Mouse (Mus musculus) liver, embryonic 14.5 days (tissue): Measurements from ENCODE around the gene Arl5c. TPM values are rescaled to one million over a fixed set of nuclear protein-coding genes. Genes with fewer than 3 reads are reported as not detected.

ENCODE experiments used
- ATAC-seq: fragments of 200-750 bp; cut with Nextera tagmentation; 2 replicates; pipeline ENCODE4 v1.8.0; 2017; ENCODE audit warnings: moderate number of reproducible peaks, mild to moderate bottlenecking, moderate library complexity; ENCODE audit not compliant: insufficient read depth
- DNase-seq, 3 experiments: peaks; one replicate each; pipeline ENCODE4 v3.0.0-alpha.2; 2012 to 2013; ENCODE audit warnings: low read depth in 3 of 3, low spot score in 3 of 3
- H3K27ac ChIP-seq: fragments of 300-500 bp; sonication (generic); 2 replicates; pipeline ENCODE4 v1.5.1; 2014; ENCODE audit warnings: moderate library complexity, mild to moderate bottlenecking, control low read depth, inconsistent platforms
- H3K27me3 ChIP-seq: fragments of 300-500 bp; sonication (generic); 2 replicates; pipeline ENCODE4 v1.6.1; 2014; ENCODE audit warnings: mild to moderate bottlenecking, low read length, moderate library complexity; ENCODE audit not compliant: control insufficient read depth, insufficient read depth
- H3K36me3 ChIP-seq: fragments of 300-500 bp; sonication (generic); replicated peaks from 2 replicates; pipeline ENCODE4 v1.6.1; 2014; ENCODE audit warnings: low read depth; ENCODE audit not compliant: control insufficient read depth, insufficient read depth
- H3K4me1 ChIP-seq, 2 experiments: fragments of 200-500 bp in 1 of 2; fragments of 300-500 bp in 1 of 2; sonication (generic) in 1 of 2; replicated peaks; 2 replicates each; pipeline ENCODE4 v1.6.1; 2012 to 2014; ENCODE audit warnings: antibody characterized with exemption in 1 of 2, inconsistent platforms in 1 of 2, low read length in 1 of 2; ENCODE audit not compliant: control insufficient read depth in 2 of 2, insufficient read depth in 2 of 2
- H3K4me2 ChIP-seq: fragments of 300-500 bp; sonication (generic); 2 replicates; pipeline ENCODE4 v1.6.1; 2014; ENCODE audit warnings: low read depth, mild to moderate bottlenecking, control low read depth, moderate library complexity
- H3K4me3 ChIP-seq, 2 experiments: fragments of 200-500 bp in 1 of 2; fragments of 300-500 bp in 1 of 2; sonication (generic) in 1 of 2; 2 replicates each; pipeline ENCODE4 v1.5.1; 2012 to 2014; ENCODE audit warnings: low read depth in 2 of 2, low read length in 2 of 2, mild to moderate bottlenecking in 2 of 2, control low read depth in 1 of 2, inconsistent platforms in 1 of 2, moderate library complexity in 1 of 2; ENCODE audit not compliant: insufficient read depth in 1 of 2
- H3K9ac ChIP-seq: fragments of 300-500 bp; sonication (generic); replicated peaks from 2 replicates; pipeline ENCODE4 v1.6.1; 2014; ENCODE audit warnings: mild to moderate bottlenecking, control low read depth, moderate library complexity
- H3K9me3 ChIP-seq: fragments of 300-500 bp; sonication (generic); 2 replicates; pipeline ENCODE4 v1.6.1; 2016; ENCODE audit warnings: low read length, mixed read lengths; ENCODE audit not compliant: control insufficient read depth
- CTCF ChIP-seq: IDR thresholded peaks from 2 replicates; pipeline ENCODE4 v1.5.1; 2016; ENCODE audit warnings: antibody characterized with exemption, low read depth, control low read depth
- EP300 ChIP-seq: IDR thresholded peaks from 2 replicates; pipeline ENCODE4 v1.6.1; 2016; ENCODE audit warnings: antibody characterized with exemption, low read depth
- WGBS: fragments of 180-500 bp; shearing (Covaris S2); extraction: QIAGEN DNeasy Blood & Tissue Kit; methylation state at CpG from one replicate; pipeline ENCODE4 v1.1.7; 2014; ENCODE audit not compliant: insufficient replicate concordance; 5-methylcytosine and 5-hydroxymethylcytosine counted together
- polyA plus RNA-seq, 2 experiments: library from polyadenylated mRNA; depleted of rRNA in 1 of 2; stranded (reverse) in 1 of 2; unstranded in 1 of 2; fragments of >200 nt; fragmentation: Nextera tagmentation in 1 of 2; extraction: Ambion mirVana in 1 of 2; gene quantifications; 2 replicates each; pipeline versions ENCODE4 v1.2.1 to v1.2.3; 2012 to 2014

Arl5c gene
- polyA plus RNA-seq, 2 experiments = 2.2 to 6.4 TPM

- no peaks in the 10 kb centered on the region for H3K9me3 ChIP-seq
- no peak for ATAC-seq
- no peaks in the 10 kb centered on the region for H3K4me1 ChIP-seq
- H3K4me3 ChIP-seq = no peak overlapping the region
- no peak for TF ChIP-seq CTCF
- TF ChIP-seq EP300 = no peak
- H3K36me3 ChIP-seq = no peaks in the 10 kb centered on the region
- H3K4me2 ChIP-seq = no peak overlapping the region
- no peak for DNase-seq
- no peaks in the 10 kb centered on the region; the same call in 1 of the 2 replicates for H3K27me3 ChIP-seq
- no peak overlapping the region for H3K9ac ChIP-seq
- no peak overlapping the region for H3K27ac ChIP-seq
- 55% methylated on average over 5 of the region's 5 CpGs for WGBS
Measured at GRCm38 (mm10) chr11:97977797-97978196, 18.2 kb downstream of the Arl5c start.

GRCm38 (mm10) chr11:97974746-97975145 is 21.2 kb downstream of the Arl5c start:
- ATAC-seq = no peak
- Histone ChIP-seq H3K36me3 (no peaks in the 10 kb centered on the region), H3K4me2 (no peak overlapping the region), H3K9ac (no peak overlapping the region), H3K27me3 (no peaks in the 10 kb centered on the region), H3K9me3 (no peaks in the 10 kb centered on the region), H3K4me3 (no peak overlapping the region), H3K27ac (no peak overlapping the region), H3K4me1 (no peaks in the 10 kb centered on the region)
- DNase-seq = no peak
- TF ChIP-seq CTCF = no peak
- no peak for TF ChIP-seq EP300
- WGBS = 61% methylated on average over 5 of the region's 5 CpGs

- Histone ChIP-seq H3K9me3 (no peaks in the 10 kb centered on the region), H3K4me1 (no peaks in the 10 kb centered on the region), H3K36me3 (no peaks in the 10 kb centered on the region), H3K4me3 (no peak overlapping the region), H3K27ac (no peak overlapping the region), H3K27me3 (no peaks in the 10 kb centered on the region), H3K4me2 (no peak overlapping the region), H3K9ac (no peak overlapping the region)
- WGBS = 77% methylated on average over 5 of the region's 5 CpGs
- TF ChIP-seq CTCF = no peak
- TF ChIP-seq EP300 = no peak
- DNase-seq (no peak), ATAC-seq (no peak)
Measured at GRCm38 (mm10) chr11:97974141-97974540, 21.8 kb downstream of the Arl5c start.

GRCm38 (mm10) chr11:97972434-97972833 is 23.5 kb downstream of the Arl5c start:
- WGBS = 54% methylated on average over 2 of the region's 2 CpGs
- no peaks in the 10 kb centered on the region for H3K9me3 ChIP-seq
- ATAC-seq (no peak), DNase-seq (no peak)
- H3K27me3 ChIP-seq = no peaks in the 10 kb centered on the region
- H3K4me2 ChIP-seq = no peak overlapping the region
- no peaks in the 10 kb centered on the region for H3K4me1 ChIP-seq
- H3K9ac ChIP-seq = no peak overlapping the region
- H3K4me3 ChIP-seq = no peak overlapping the region
- H3K27ac ChIP-seq = no peak overlapping the region
- H3K36me3 ChIP-seq = no peaks in the 10 kb centered on the region
- no peak for TF ChIP-seq EP300
- TF ChIP-seq CTCF = peak; percentile 53

DNA sequence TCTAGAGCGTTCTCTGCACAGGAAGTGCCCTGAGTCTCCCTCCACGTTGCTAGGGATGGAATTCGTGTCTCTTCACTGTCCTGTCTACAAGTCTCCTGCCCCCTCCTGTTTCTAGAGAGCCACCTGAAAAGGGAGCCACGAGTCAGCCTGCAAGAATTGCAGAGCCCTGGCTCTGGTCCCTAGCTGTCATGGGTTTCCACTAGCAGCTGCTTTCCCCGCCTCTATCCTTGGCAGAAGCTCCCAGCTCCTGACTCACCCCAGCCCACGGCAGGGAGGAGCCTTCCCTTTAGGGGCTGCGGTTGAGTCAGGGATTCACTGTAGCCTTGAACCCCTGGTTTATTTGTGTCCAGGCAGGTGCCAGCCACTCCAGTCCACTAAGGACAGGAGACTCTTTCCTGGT is 24.7 kb downstream of the Arl5c start:
- DNase-seq (no peak), ATAC-seq (no peak)
- H3K27ac ChIP-seq = no peak overlapping the region
- no peak overlapping the region for H3K4me3 ChIP-seq
- H3K36me3 ChIP-seq = no peaks in the 10 kb centered on the region
- WGBS = 29% methylated on average over 7 of the region's 7 CpGs
- TF ChIP-seq EP300 = no peak
- no peak for TF ChIP-seq CTCF
- H3K4me2 ChIP-seq = no peak overlapping the region
- H3K27me3 ChIP-seq = no peaks in the 10 kb centered on the region
- H3K9me3 ChIP-seq = no peaks in the 10 kb centered on the region
- no peak overlapping the region for H3K9ac ChIP-seq
- H3K4me1 ChIP-seq = no peaks in the 10 kb centered on the region
